Mouse (Mus musculus): ENCODE data around the gene Galnt16.
A peak's percentile ranks its signal among the peaks of the same experiment; 100 is the strongest.

DNA sequence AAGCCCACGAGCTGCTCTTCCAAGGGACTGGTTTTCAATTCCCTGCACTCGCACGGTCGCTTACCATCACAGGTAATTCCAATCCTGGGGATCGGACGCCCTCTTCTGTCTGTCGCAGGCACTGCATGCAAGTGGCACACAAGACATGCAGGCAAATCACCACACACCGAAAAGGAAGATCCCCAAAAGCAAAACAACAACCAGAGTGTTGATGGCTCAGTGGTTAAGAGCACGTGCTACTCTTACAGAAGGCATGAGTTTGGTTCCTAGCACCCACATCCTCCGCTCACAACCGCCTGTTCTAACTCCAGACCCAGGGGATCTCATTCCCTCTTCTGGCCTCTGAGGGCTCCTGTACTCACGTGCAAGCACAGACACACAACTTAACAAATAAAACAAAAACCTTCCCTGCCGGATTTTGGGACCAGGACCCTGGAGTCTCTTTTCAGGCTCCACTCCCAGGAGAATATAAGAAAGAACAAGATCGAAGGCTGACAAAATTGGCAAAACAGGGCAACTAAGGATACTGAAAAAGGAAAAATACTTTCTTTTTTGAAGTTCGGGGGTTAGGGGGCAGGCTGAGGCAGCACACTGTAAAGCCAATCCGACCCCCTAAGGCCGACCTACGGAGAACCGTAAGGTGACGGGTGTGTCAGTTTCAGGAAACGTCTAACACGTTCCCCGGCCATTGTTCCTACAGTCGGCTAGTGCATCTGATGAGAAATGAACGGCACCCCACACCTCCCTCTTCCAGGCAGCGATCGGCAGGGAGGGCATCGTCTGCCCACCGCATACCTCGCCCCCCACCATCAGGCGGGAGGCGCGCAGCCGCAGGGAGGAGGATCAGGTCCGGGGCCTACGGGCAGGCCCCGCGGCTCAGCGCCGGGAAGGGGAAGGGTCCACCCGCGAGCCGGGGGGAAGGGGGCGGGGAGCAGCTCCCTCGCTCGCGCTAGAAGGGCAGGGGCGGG lies 124.9 kb downstream of the Galnt16 start:
- TF ChIP-seq CTCF (IDR thresholded peaks at IDR 0.05; ENCODE audit: extremely low read depth, insufficient read depth, insufficient read length, insufficient replicate concordance) (peak; percentile 13; the same call in 1 of the 2 replicates), POLR2A (IDR thresholded peaks at IDR 0.05; ENCODE audit: low read depth, low read length) (no peak)

All from spleen, adult 2 months (tissue).